Mouse (Mus musculus) central nervous system, embryonic 18 days (tissue): ENCODE data around the gene Dnah8. TPM values are rescaled to one million over a fixed set of nuclear protein-coding genes. Genes with fewer than 3 reads are reported as not detected.

Experiments used
- polyA plus RNA-seq: library from polyadenylated mRNA; depleted of rRNA; stranded (reverse); fragments of >200 nt; gene quantifications from 2 replicates; pipeline ENCODE4 v1.2.3, GENCODE M21; 2012; rRNA removed

The Dnah8 gene
- polyA plus RNA-seq, result 1.6 TPM in 2 replicates

GRCm38 (mm10) chr17:30624132-30624531 is at the start of gene Dnah8:
Gene Dnah8, plus strand, starts transcription at chr17:30624354.

DNA sequence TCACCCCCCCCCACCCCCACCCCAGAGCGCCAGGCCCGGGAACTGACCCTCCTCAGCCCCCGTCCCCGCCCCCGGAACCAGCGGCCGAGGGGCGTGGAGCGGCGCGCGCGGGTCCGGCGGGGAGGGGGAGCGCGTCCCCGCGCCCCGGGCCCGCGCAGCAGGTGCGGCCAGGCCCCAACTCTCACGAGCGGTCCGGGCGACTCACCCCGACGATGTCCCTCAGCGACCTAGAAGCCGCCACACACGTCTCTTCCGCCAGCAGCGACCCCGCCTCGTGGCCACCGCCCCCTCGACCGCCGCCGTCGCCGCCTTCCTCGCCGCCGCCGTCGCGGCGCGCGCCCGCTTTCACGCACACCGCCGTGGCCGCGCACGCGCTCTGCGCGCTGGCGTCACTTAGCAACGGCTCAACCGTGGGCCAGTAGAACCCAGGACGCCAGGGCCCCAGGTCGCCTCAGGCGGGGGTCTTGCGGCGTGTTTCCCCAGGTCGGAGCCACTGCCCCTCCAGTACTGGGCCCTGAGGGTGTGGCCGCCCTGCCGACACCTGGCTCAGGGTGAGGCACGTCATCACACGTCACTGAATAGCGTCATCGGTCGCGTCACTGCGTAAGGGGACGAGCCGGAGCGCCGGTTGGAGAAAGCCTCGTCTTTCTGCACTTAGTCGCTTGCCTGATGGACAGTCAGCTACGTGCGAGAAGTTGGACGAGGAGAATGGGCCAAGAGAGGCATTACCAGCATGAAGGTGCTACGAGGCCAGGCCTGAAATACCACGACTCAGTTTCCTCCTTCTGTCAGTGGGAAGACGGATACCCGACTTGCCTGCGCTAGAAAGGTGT is 48.0 kb upstream of the Dnah8 start, which contains the start of gene Btbd9:
Btbd9 (minus strand) TSS at position 548 of the 833 bp plus-strand sequence.

GRCm38 (mm10) chr17:30626719-30627118 is 2.6 kb downstream of the Dnah8 start, which contains the start of gene Glo1:
Gene Glo1, minus strand, starts transcription at chr17:30626871.

DNA sequence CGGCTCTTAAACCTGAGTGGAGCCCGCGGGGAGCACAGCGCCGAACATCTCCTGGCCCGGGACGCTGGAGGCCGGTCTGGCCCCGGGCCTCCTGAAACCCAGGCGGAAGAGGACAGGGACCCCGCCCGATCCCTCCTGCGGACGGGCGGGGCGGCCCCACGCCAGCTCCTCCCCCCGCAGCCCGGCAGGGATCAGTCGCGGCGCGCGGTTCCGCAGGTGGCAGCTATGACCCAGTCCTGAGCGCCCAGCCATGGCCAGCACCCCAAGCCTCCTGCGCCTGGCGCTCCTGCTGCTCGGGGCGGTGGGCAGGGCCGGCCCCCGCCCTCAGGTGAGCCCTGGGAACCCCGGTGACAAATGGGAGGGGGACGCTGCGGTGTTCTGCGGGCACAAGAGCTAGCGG is 277.5 kb downstream of the Dnah8 start, which contains the start of gene Glp1r:
Glp1r (plus strand) TSS at position 191 of the 400 bp plus-strand sequence.

Other genes starting within 250 kb of the Dnah8 start
- gene Btbd9, start 47.9 kb upstream of the Dnah8 start, polyA plus RNA-seq, result 48.2 and 52.0 TPM in 2 replicates
- 86.8 and 97.3 TPM in 2 replicates for gene Glo1, start 2.5 kb downstream of the Dnah8 start, polyA plus RNA-seq